Mouse (Mus musculus) brown adipose tissue, adult 24 weeks (tissue): ENCODE data around the gene Mbtps1. TPM values are rescaled to one million over a fixed set of nuclear protein-coding genes. Genes with fewer than 3 reads are reported as not detected.

ENCODE experiments used
- H3K27ac ChIP-seq: fragments of 200-500 bp; replicated peaks from 2 replicates; pipeline ENCODE4 v1.5.1; 2012; ENCODE audit warnings: low read depth, mild to moderate bottlenecking, low read length
- H3K4me1 ChIP-seq: fragments of 200-500 bp; 2 replicates; pipeline ENCODE4 v1.6.1; 2012; ENCODE audit warnings: low read length, mixed read lengths; ENCODE audit not compliant: control insufficient read depth, insufficient read depth, insufficient read length
- H3K4me3 ChIP-seq: fragments of 200-500 bp; 2 replicates; pipeline ENCODE4 v1.5.1; 2012; ENCODE audit warnings: low read depth, mild to moderate bottlenecking, low read length, moderate library complexity; ENCODE audit not compliant: insufficient read depth
- polyA plus RNA-seq: library from polyadenylated mRNA; stranded (reverse); fragments of >200 nt; gene quantifications from 2 replicates; pipeline ENCODE4 v1.2.4, GENCODE M21; 2012; ENCODE audit not compliant: missing spikeins, insufficient read depth, insufficient read length

The Mbtps1 gene
- polyA plus RNA-seq, 1 experiment, result 34.4 TPM

GRCm38 (mm10) chr8:119544606-119545005, 13.9 kb downstream of the Mbtps1 start:
- Histone ChIP-seq H3K4me3 (no peak overlapping the region), H3K27ac (no peak overlapping the region), H3K4me1 (no peaks in the 10 kb centered on the region)

GRCm38 (mm10) chr8:119531973-119532372, 26.6 kb downstream of the Mbtps1 start:
- H3K4me3 ChIP-seq, result no peak overlapping the region

GRCm38 (mm10) chr8:119531397-119531796, 27.1 kb downstream of the Mbtps1 start:
- Histone ChIP-seq H3K4me1 (no peaks in the 10 kb centered on the region; the same call in 1 of the 2 replicates), H3K4me3 (no peak overlapping the region), H3K27ac (no peak overlapping the region)

More at GRCm38 (mm10) chr8:119531973-119532372, 26.6 kb downstream of the Mbtps1 start:
- Histone ChIP-seq H3K4me1 (no peaks in the 10 kb centered on the region; the same call in 1 of the 2 replicates), H3K27ac (no peak overlapping the region)

DNA sequence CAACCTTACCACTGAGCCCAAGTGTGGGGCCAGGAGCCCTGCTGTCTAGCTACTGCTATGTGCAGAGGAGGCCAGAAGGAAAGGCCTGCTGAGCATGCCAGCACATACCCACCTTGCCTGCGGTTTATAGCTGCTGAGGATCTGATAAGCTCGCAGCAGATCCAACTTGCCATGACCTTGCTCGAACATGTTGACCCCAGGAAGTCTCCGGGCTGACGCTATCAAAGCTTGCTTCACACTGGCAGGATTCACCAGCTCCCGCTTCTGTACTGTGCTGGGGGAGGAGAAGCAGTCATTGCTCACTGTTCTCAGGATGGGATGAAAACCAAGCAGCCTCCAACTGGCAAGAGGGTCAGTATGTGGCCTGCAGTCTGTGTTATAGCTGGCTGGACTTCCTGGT, 27.6 kb downstream of the Mbtps1 start:
- H3K4me1 ChIP-seq, result no peaks in the 10 kb centered on the region; the same call in 1 of the 2 replicates
- H3K4me3 ChIP-seq, result no peak overlapping the region
- no peak overlapping the region for H3K27ac ChIP-seq

- Histone ChIP-seq H3K4me3 (no peak overlapping the region), H3K4me1 (no peaks in the 10 kb centered on the region; the same call in 1 of the 2 replicates), H3K27ac (no peak overlapping the region)
Measured at GRCm38 (mm10) chr8:119528762-119529161, 29.8 kb downstream of the Mbtps1 start.

- no peak overlapping the region for H3K27ac ChIP-seq
- H3K4me1 ChIP-seq, result no peaks in the 10 kb centered on the region
- no peak overlapping the region for H3K4me3 ChIP-seq
Measured at GRCm38 (mm10) chr8:119520102-119520501, 38.4 kb downstream of the Mbtps1 start.

GRCm38 (mm10) chr8:119516674-119517073, 41.9 kb downstream of the Mbtps1 start:
- H3K27ac ChIP-seq, result no peak overlapping the region
- H3K4me3 ChIP-seq, result no peak overlapping the region
- H3K4me1 ChIP-seq, result no peaks in the 10 kb centered on the region

DNA sequence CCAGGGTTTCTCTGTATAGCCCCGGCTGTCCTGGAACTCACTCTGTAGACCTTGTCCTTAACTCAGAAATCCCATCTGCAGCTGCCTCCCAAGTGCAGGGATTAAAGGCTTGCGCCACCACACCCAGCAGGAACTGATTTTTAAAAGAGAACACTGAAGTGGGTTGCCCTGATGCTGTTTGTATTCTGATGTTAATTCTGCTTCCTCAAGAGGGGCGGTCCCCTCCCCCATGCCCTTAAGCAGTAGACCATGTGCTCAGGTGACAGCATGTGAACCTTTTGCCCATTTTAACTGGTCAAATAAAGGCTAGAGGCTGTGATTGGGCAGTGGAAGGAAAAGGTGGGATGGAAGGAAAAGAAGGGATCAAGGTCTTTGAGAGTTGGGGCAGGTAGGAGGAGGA, 42.8 kb downstream of the Mbtps1 start:
- H3K27ac ChIP-seq, result no peak overlapping the region
- H3K4me1 ChIP-seq, result no peaks in the 10 kb centered on the region
- H3K4me3 ChIP-seq, result no peak overlapping the region

DNA sequence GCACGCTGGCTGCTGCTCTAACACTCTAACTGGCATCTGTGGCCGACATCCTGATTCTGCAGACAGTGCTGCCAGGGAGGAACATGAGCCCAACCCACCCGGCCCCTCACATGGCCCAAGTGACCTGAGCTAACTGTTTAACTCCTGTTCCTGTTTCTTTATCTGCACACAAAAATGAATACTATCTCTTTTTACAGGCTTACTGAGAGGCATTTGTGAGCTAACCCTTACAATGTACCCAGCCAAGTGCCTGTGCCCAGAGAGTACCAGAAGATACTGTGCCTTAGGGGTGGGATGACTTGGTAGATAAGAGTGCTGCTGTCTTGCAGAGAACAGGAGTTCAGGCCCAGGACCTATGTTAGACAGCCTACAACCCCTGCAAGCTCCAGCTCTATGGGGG, 43.6 kb downstream of the Mbtps1 start:
- H3K4me1 ChIP-seq, result no peaks in the 10 kb centered on the region
- no peak overlapping the region for H3K27ac ChIP-seq
- H3K4me3 ChIP-seq, result no peak overlapping the region

DNA sequence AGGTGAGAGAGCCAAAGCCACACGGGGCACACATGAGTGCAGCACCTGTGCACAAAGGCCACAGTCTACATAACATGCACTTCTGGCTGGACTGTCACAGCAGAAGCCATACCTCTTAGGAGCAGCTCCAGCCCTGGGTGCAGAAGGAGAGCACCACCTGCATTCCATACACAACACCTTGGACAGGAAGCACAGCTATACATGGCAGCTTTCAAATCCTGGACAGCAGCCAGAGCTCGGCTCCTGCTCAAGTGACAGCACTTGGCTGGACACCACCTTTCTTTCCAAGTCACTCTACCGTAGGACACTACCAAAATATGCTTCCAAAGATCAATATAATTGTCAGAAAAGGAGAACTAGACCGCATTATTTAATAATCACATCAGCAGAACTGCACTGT, 45.1 kb downstream of the Mbtps1 start:
- Histone ChIP-seq H3K4me1 (no peaks in the 10 kb centered on the region), H3K4me3 (no peak overlapping the region), H3K27ac (no peak overlapping the region)

DNA sequence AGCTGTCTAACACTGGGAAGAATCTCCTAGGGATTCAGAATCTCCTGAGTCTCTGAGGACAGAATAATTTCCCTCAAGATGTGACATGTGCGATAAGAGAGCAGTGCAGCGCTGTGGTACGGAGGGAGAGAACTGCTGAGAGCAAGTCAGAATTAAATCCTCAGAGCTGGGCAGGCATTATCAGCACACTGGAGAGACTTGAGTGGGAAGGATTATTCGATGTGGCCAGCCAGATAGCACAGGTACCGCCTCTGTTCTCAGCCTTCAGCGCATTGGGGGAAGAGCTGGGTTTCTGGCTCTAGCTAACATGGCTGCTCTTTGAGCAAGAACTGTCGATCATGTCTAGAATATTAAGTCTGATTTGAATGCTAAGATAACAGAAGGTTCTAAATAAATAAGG, 46.8 kb downstream of the Mbtps1 start:
- Histone ChIP-seq H3K4me1 (no peaks in the 10 kb centered on the region), H3K27ac (no peak overlapping the region), H3K4me3 (no peak overlapping the region)

DNA sequence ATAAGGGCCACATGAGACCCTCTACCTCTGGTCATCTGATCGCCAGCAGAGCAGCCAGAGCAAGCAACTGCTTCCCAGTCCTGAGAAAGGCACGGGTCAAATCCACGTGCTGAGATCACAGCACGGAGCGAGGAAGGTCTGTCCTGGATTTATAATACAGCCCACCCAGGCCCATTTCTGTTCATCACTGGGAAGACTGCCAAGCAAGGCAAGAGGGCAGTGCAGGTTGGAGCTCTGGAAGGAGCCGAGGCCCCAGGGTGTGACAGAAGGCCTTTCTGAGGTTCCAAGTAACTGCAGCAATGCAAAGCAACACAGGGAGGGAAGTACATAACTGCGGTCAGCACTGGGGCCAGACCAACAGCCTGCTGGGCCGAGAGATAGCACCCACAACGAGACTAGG, 48.1 kb downstream of the Mbtps1 start:
- no peaks in the 10 kb centered on the region for H3K4me1 ChIP-seq
- no peak overlapping the region for H3K27ac ChIP-seq
- no peak overlapping the region for H3K4me3 ChIP-seq

GRCm38 (mm10) chr8:119506106-119506505, 52.4 kb downstream of the Mbtps1 start:
- no peak overlapping the region for H3K4me3 ChIP-seq
- H3K4me1 ChIP-seq, result no peaks in the 10 kb centered on the region
- H3K27ac ChIP-seq, result no peak overlapping the region

DNA sequence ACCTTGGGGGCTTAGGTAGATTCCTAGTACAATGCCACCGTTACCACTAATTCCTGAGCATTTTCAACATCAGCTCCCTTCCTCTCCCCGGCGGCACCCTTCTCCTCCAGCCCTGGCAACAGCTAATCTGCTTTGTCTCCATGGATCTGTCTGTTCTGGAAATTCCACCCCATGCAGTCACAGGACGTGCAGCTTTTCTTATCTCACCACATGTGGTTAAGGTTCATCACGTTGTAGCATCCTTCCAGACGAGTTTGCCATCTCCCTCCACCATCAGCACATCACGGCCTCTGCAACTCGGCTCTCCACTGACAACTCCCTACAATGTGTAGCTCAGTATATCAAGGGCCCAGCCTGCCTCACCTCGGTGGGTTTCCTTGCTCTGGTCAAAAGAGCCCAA, 53.0 kb downstream of the Mbtps1 start:
- Histone ChIP-seq H3K27ac (no peak overlapping the region), H3K4me3 (no peak overlapping the region), H3K4me1 (no peaks in the 10 kb centered on the region)

- no peak overlapping the region for H3K4me3 ChIP-seq
- no peak overlapping the region for H3K27ac ChIP-seq
- no peaks in the 10 kb centered on the region for H3K4me1 ChIP-seq
Measured at GRCm38 (mm10) chr8:119503191-119503767, 55.3 kb downstream of the Mbtps1 start.

DNA sequence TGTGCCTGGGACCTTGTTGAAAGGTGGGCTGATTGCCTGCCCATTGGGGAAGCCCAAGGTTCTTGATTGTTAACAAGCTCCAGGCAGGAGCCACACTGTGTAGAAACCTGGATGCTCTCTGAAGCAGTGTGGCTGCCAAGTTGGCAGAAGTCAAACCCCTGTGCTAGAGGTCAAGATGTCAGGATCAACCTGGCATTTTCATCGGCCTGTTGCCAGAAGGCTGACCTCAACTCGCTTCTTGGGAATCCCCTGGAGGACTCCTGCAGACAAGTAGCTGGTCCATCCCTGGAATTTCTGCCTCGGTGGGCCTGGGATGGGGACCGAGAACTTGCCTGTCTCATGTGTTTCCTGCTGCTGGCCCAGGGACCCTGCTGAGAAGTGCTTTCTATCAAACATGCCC, 56.4 kb downstream of the Mbtps1 start:
- Histone ChIP-seq H3K27ac (no peak overlapping the region), H3K4me1 (no peaks in the 10 kb centered on the region)

More for the DNA sequence above, 56.4 kb downstream of the Mbtps1 start:
- no peak overlapping the region for H3K4me3 ChIP-seq
